Mouse (Mus musculus) CH12.LX (cell line): ENCODE results near the gene Slc15a5. TPM values are rescaled to one million over a fixed set of nuclear protein-coding genes. Genes with fewer than 3 reads are reported as not detected.

ENCODE experiments used
- DNase-seq: peaks from one replicate; pipeline ENCODE4 v3.0.0-alpha.2; 2013; ENCODE audit errors: extremely low read depth
- H3K27ac ChIP-seq: 2 replicates; pipeline ENCODE4 v1.5.1; 2012; ENCODE audit warnings: low read depth, mild to moderate bottlenecking, control low read depth, moderate library complexity; ENCODE audit not compliant: insufficient read depth
- H3K27me3 ChIP-seq: replicated peaks from 2 replicates; pipeline ENCODE3; 2012; ENCODE audit warnings: inconsistent platforms
- H3K36me3 ChIP-seq, 2 experiments: replicated peaks in 1 of 2; 2 replicates each; pipeline versions ENCODE3 to v1.6.1; 2012; ENCODE audit warnings: inconsistent platforms in 1 of 2, low read length in 1 of 2, mild to moderate bottlenecking in 1 of 2, mixed read lengths in 1 of 2, moderate library complexity in 1 of 2; ENCODE audit not compliant: control insufficient read depth in 1 of 2, insufficient read depth in 1 of 2
- H3K4me1 ChIP-seq, 2 experiments: 2 replicates each; pipeline ENCODE4 v1.6.1; 2012; ENCODE audit warnings: inconsistent platforms in 1 of 2, moderate library complexity in 1 of 2; ENCODE audit not compliant: insufficient read depth in 2 of 2, control insufficient read depth in 1 of 2
- H3K4me2 ChIP-seq: 2 replicates; pipeline ENCODE4 v1.6.1; 2012; ENCODE audit warnings: low read depth, mild to moderate bottlenecking, control low read depth; ENCODE audit not compliant: poor library complexity, insufficient read depth, severe bottlenecking
- H3K4me3 ChIP-seq, 3 experiments: fragments of 150-350 bp in 1 of 3; sonication (generic) in 1 of 3; replicated peaks in 1 of 3; 2 replicates each; pipeline versions ENCODE3 to v1.5.1; 2011 to 2012; ENCODE audit warnings: low read depth in 2 of 3, low read length in 2 of 3, mild to moderate bottlenecking in 2 of 3, moderate library complexity in 2 of 3, control low read depth in 1 of 3, improper control_type of control experiment in 1 of 3, inconsistent platforms in 1 of 3, mixed read lengths in 1 of 3; ENCODE audit not compliant: poor library complexity in 1 of 3
- H3K79me2 ChIP-seq: replicated peaks from 2 replicates; pipeline ENCODE4 v1.6.1; 2012; ENCODE audit warnings: mild to moderate bottlenecking, moderate library complexity; ENCODE audit not compliant: control insufficient read depth, poor library complexity, insufficient read depth, severe bottlenecking; ENCODE audit errors: extremely low read depth
- H3K9ac ChIP-seq: 2 replicates; pipeline ENCODE4 v1.6.1; 2012; ENCODE audit warnings: low read depth, mild to moderate bottlenecking, control low read depth, moderate library complexity; ENCODE audit not compliant: insufficient read depth
- H3K9me3 ChIP-seq: replicated peaks from 2 replicates; pipeline ENCODE3; 2012; ENCODE audit warnings: low read length, inconsistent platforms, mixed read lengths
- BHLHE40 ChIP-seq: IDR thresholded peaks from 2 replicates; pipeline ENCODE4 v1.6.1; 2011; ENCODE audit warnings: mild to moderate bottlenecking, low read depth, low read length, improper control_type of control experiment
- CHD2 ChIP-seq: IDR thresholded peaks from 2 replicates; pipeline ENCODE4 v1.6.1; 2011; ENCODE audit warnings: low read length, improper control_type of control experiment
- CTCF ChIP-seq, 2 experiments: IDR thresholded peaks in 1 of 2; conservative IDR thresholded peaks in 1 of 2; 2 replicates each; pipeline ENCODE4 v1.5.1; 2011 to 2012; ENCODE audit warnings: low read depth in 2 of 2, low read length in 2 of 2, improper control_type of control experiment in 1 of 2, inconsistent platforms in 1 of 2, mild to moderate bottlenecking in 1 of 2, moderate library complexity in 1 of 2
- E2F4 ChIP-seq: IDR thresholded peaks from 2 replicates; pipeline ENCODE4 v1.6.1; 2011; ENCODE audit warnings: low read depth, low read length, improper control_type of control experiment; ENCODE audit not compliant: insufficient replicate concordance
- ELF1 ChIP-seq: IDR thresholded peaks from 2 replicates; pipeline ENCODE4 v1.6.1; 2014; ENCODE audit warnings: low read depth, mild to moderate bottlenecking, inconsistent platforms, low read length, improper control_type of control experiment
- EP300 ChIP-seq: IDR thresholded peaks from 2 replicates; pipeline ENCODE4 v1.6.1; 2011; ENCODE audit warnings: low read length, improper control_type of control experiment
- ETS1 ChIP-seq: conservative IDR thresholded peaks from 2 replicates; pipeline ENCODE4 v1.6.1; 2012; ENCODE audit warnings: low read depth, mild to moderate bottlenecking, inconsistent platforms, low read length, improper control_type of control experiment, moderate library complexity
- GABPA ChIP-seq: IDR thresholded peaks from 2 replicates; pipeline ENCODE4 v1.6.1; 2012; ENCODE audit warnings: low read depth, low read length, improper control_type of control experiment, inconsistent platforms; ENCODE audit not compliant: insufficient replicate concordance
- JUN ChIP-seq: IDR thresholded peaks from 2 replicates; pipeline ENCODE4 v1.6.1; 2011; ENCODE audit warnings: low read depth, mild to moderate bottlenecking, low read length, improper control_type of control experiment, moderate library complexity; ENCODE audit not compliant: insufficient read depth
- KAT2A ChIP-seq: IDR thresholded peaks from 2 replicates; pipeline ENCODE4 v1.6.1; 2012; ENCODE audit warnings: low read length, improper control_type of control experiment, inconsistent platforms; ENCODE audit not compliant: insufficient replicate concordance
- MAZ ChIP-seq: IDR thresholded peaks from 2 replicates; pipeline ENCODE4 v1.6.1; 2012; ENCODE audit warnings: low read depth, mild to moderate bottlenecking, inconsistent platforms, low read length, improper control_type of control experiment, moderate library complexity
- RAD21 ChIP-seq: IDR thresholded peaks from 2 replicates; pipeline ENCODE4 v1.6.1; 2011; ENCODE audit warnings: low read depth, mild to moderate bottlenecking, low read length, improper control_type of control experiment, moderate library complexity
- TBP ChIP-seq: conservative IDR thresholded peaks from 2 replicates; pipeline ENCODE4 v1.6.1; 2011; ENCODE audit warnings: low read depth, low read length, improper control_type of control experiment
- USF1 ChIP-seq: IDR thresholded peaks from 2 replicates; pipeline ENCODE4 v1.6.1; 2014; ENCODE audit warnings: low read depth, mild to moderate bottlenecking, inconsistent platforms, low read length, improper control_type of control experiment
- USF2 ChIP-seq: conservative IDR thresholded peaks from 2 replicates; pipeline ENCODE4 v1.6.1; 2011; ENCODE audit warnings: low read depth, low read length, improper control_type of control experiment
- ZMIZ1 ChIP-seq: IDR thresholded peaks from 2 replicates; pipeline ENCODE4 v1.6.1; 2012; ENCODE audit warnings: low read depth, mild to moderate bottlenecking, inconsistent platforms, low read length, improper control_type of control experiment
- ZNF384 ChIP-seq: IDR thresholded peaks from 2 replicates; pipeline ENCODE4 v1.6.1; 2012; ENCODE audit warnings: low read depth, low read length, improper control_type of control experiment, inconsistent platforms
- dilution Hi-C: fragments of 300-500 bp; cut with MboI; formaldehyde crosslinking; loops from 2 replicates; pipeline ENCODE4 v1.14.3; 2020; ENCODE audit warnings: low sequenced_read_pairs; ENCODE audit not compliant: extremely low pct_unique_long_range_greater_than_20kb, extremely low pct_ligation_motif_present
- in situ Hi-C: fragments of 300-500 bp; cut with MboI; formaldehyde crosslinking; loops from 3 replicates; pipeline ENCODE4 v1.14.3; 2019; ENCODE audit warnings: low sequenced_read_pairs, low pct_ligation_motif_present, low pct_unique_long_range_greater_than_20kb, mixed read lengths
- polyA plus RNA-seq: library from polyadenylated mRNA; unstranded; fragments of >175 nt; gene quantifications from 2 replicates; pipeline ENCODE4 v1.2.1, GENCODE M21; 2012; ENCODE audit warnings: low read depth; ENCODE audit not compliant: insufficient read length
- total RNA-seq, 2 experiments: library from RNA; depleted of rRNA; stranded (reverse); fragments of 300-350 nt in 1 of 2; fragments of >200 nt in 1 of 2; gene quantifications; 2 replicates each; pipeline ENCODE4 v1.2.3; 2012 to 2014

Gene Slc15a5
- total and polyA plus RNA-seq, 3 experiments: not detected

GRCm38 (mm10) chr6:138045364-138045763 is 34.4 kb downstream of the Slc15a5 start:
- H3K79me2 ChIP-seq: no peaks in the 10 kb centered on the region
- H3K36me3 ChIP-seq: no peaks in the 10 kb centered on the region
- H3K27me3 ChIP-seq: no peaks in the 10 kb centered on the region
- no peaks in the 10 kb centered on the region for H3K4me1 ChIP-seq
- dilution Hi-C loops (no loop called here), in situ Hi-C loops (no loop called here)
- no peak overlapping the region for H3K9ac ChIP-seq
- H3K27ac ChIP-seq: no peak overlapping the region
- peaks cover 58% of the 10 kb centered on the region for H3K9me3 ChIP-seq
- TF ChIP-seq KAT2A (no peak), JUN (no peak), USF2 (no peak)
- no peak overlapping the region for H3K4me2 ChIP-seq
- H3K4me3 ChIP-seq: no peak overlapping the region
- no peak for DNase-seq

- in situ Hi-C loops (no loop called here), dilution Hi-C loops (no loop called here)
- Histone ChIP-seq H3K4me1 (no peaks in the 10 kb centered on the region), H3K27ac (no peak overlapping the region), H3K4me2 (no peak overlapping the region), H3K4me3 (no peak overlapping the region), H3K27me3 (no peaks in the 10 kb centered on the region), H3K9ac (no peak overlapping the region), H3K36me3 (no peaks in the 10 kb centered on the region), H3K9me3 (peaks cover 65% of the 10 kb centered on the region), H3K79me2 (no peaks in the 10 kb centered on the region)
- no peak for DNase-seq
- TF ChIP-seq ELF1 (no peak), KAT2A (no peak), EP300 (no peak), ZMIZ1 (no peak), ETS1 (no peak), TBP (no peak), CHD2 (no peak)
These were observed 36.8 kb downstream of the Slc15a5 start for GRCm38 (mm10) chr6:138042891-138043290.

GRCm38 (mm10) chr6:138041865-138042264 is 37.9 kb downstream of the Slc15a5 start:
- in situ Hi-C loops: no loop called here
- H3K27me3 ChIP-seq: no peaks in the 10 kb centered on the region
- dilution Hi-C loops: no loop called here
- TF ChIP-seq GABPA (no peak), E2F4 (no peak), ZNF384 (no peak), BHLHE40 (no peak), USF1 (no peak), RAD21 (no peak), CTCF (conservative IDR thresholded peaks at IDR 0.05 in 1 of 2, IDR thresholded peaks at IDR 0.05 in 1 of 2; ENCODE audit: low read depth in 2 of 2, low read length in 2 of 2) (no peak), MAZ (no peak), ZMIZ1 (no peak)
- H3K36me3 ChIP-seq: no peaks in the 10 kb centered on the region
- H3K79me2 ChIP-seq: no peaks in the 10 kb centered on the region
- no peaks in the 10 kb centered on the region for H3K4me1 ChIP-seq
- H3K27ac ChIP-seq: no peak overlapping the region
- H3K4me2 ChIP-seq: no peak overlapping the region
- H3K9ac ChIP-seq: no peak overlapping the region
- no peak overlapping the region for H3K4me3 ChIP-seq
- H3K9me3 ChIP-seq: peaks cover 65% of the 10 kb centered on the region
- no peak for DNase-seq
